Mouse (Mus musculus) bone marrow macrophage, adult 2 months (primary cell): ENCODE measurements around the gene Nav2.

Experiments
- CTCF ChIP-seq: IDR thresholded peaks from 2 replicates; pipeline ENCODE4 v1.5.1; 2012; ENCODE audit warnings: low read depth, mild to moderate bottlenecking, low read length, moderate library complexity
- POLR2A ChIP-seq: IDR thresholded peaks from 2 replicates; pipeline ENCODE4 v1.6.1; 2012; ENCODE audit warnings: mild to moderate bottlenecking, low read depth, low read length, borderline replicate concordance

GRCm38 (mm10) chr7:49183696-49184095 lies 275.2 kb downstream of the Nav2 start:
- no peak for TF ChIP-seq POLR2A
- TF ChIP-seq CTCF = no peak
